Comparison of ENCODE assay signal across 9 mouse cellular contexts in genomic region chr15:8709578-8709977, GRCm38 (mm10). TPM values are rescaled to one million over a fixed set of nuclear protein-coding genes. Genes with fewer than 3 reads are reported as not detected.
A peak's percentile ranks its signal among the peaks of the same experiment; 100 is the strongest.
DNase-seq lines count a peak whose midpoint lies in the region; ATAC-seq and TF ChIP-seq lines count a peak whose summit lies in the region.
"Had no signal": no experiment of that assay in that cellular context is flagged by ENCODE, and none has a peak within 500 bp of the region (broad histone marks: within the 10 kb centered on the region; RNA-seq: fewer than 3 reads in every experiment).

No protein-coding gene starts in this region.

- TF ChIP-seq CTCF in heart, adult 2 months (IDR thresholded peaks at IDR 0.05): no peak
- TF ChIP-seq CTCF in embryonic fibroblast, embryonic 13.5 days (IDR thresholded peaks at IDR 0.05; ENCODE audit: borderline replicate concordance, insufficient read depth, low read length): no peak

- peak overlapping the region; percentile 80 for H3K4me2 ChIP-seq in intestine, embryonic 16.5 days (ENCODE audit: low read depth, low read length)
- peak overlapping the region; percentile 93 for H3K4me2 ChIP-seq in midbrain, embryonic 16.5 days (ENCODE audit: low read length)

- peak; percentile 17 to 34 for DNase-seq in heart, adult 2 months
- no peak for DNase-seq in heart, adult 8-10 months (ENCODE audit: low spot score)
- DNase-seq in ZHBTc4 (ENCODE audit: low read depth, low spot score): peak; percentile 29
- no peak for DNase-seq in gastrocnemius, postnatal 14 days
- no peak for DNase-seq in layer of hippocampus, adult 11-12 months (ENCODE audit: low spot score)

- TF ChIP-seq POLR2A in heart, adult 2 months (IDR thresholded peaks at IDR 0.05; ENCODE audit: insufficient read depth, low read depth, low read length): no peak
- no peak for TF ChIP-seq POLR2A in embryonic fibroblast, embryonic 13.5 days (IDR thresholded peaks at IDR 0.05; ENCODE audit: low read depth, low read length)

- H3K27ac ChIP-seq in heart, adult 2 months: no peak overlapping the region
- H3K27ac ChIP-seq in embryonic fibroblast, embryonic 13.5 days (ENCODE audit: insufficient read depth, low read length): no peak overlapping the region
- H3K27ac ChIP-seq in intestine, embryonic 16.5 days (ENCODE audit: low read length): no peak overlapping the region
- no peak overlapping the region for H3K27ac ChIP-seq in midbrain, embryonic 16.5 days (ENCODE audit: low read length)

- H3K4me3 ChIP-seq in heart, adult 2 months: peak overlapping the region; percentile 64
- H3K4me3 ChIP-seq in embryonic fibroblast, embryonic 13.5 days (ENCODE audit: insufficient read depth, low read length): peak overlapping the region; percentile 40
- peak overlapping the region; percentile 65 for H3K4me3 ChIP-seq in intestine, embryonic 16.5 days (ENCODE audit: low read length)
- H3K4me3 ChIP-seq in midbrain, embryonic 16.5 days (ENCODE audit: low read depth, low read length): peak overlapping the region; percentile 57

- WGBS in heart, adult 2 months: 5% methylated on average over 11 of the region's 11 CpGs
- WGBS in intestine, embryonic 16.5 days: 3% methylated on average over 11 of the region's 11 CpGs
- whole genome bisulfite sequencing in midbrain, embryonic 16.5 days: under 1% methylated on average over 11 of the region's 11 CpGs

- H3K79me2 ChIP-seq in heart, adult 2 months (replicated peaks; ENCODE audit: control insufficient read depth, insufficient read depth, low read length): no peaks in the 10 kb centered on the region

- no peaks in the 10 kb centered on the region for H3K4me1 ChIP-seq in heart, adult 2 months (ENCODE audit: control insufficient read depth, insufficient read depth, low read length)
- H3K4me1 ChIP-seq in embryonic fibroblast, embryonic 13.5 days (ENCODE audit: control insufficient read depth, insufficient read depth, low read length): no peaks in the 10 kb centered on the region
- H3K4me1 ChIP-seq in intestine, embryonic 16.5 days (ENCODE audit: control insufficient read depth, insufficient read depth, low read length): no peaks in the 10 kb centered on the region
- H3K4me1 ChIP-seq in midbrain, embryonic 16.5 days (ENCODE audit: control insufficient read depth, insufficient read depth, low read length): peaks cover 10% of the 10 kb centered on the region; the same call in 1 of the 2 replicates

- ATAC-seq in intestine, embryonic 16.5 days: peak; percentile 61; the same call in 1 of the 2 replicates
- ATAC-seq in midbrain, embryonic 16.5 days: peak; percentile 71

- H3K36me3 ChIP-seq in heart, adult 2 months (ENCODE audit: control insufficient read depth, insufficient read depth, low read length): no peaks in the 10 kb centered on the region
- no peaks in the 10 kb centered on the region for H3K36me3 ChIP-seq in intestine, embryonic 16.5 days (ENCODE audit: control insufficient read depth, insufficient read depth, low read length)
- H3K36me3 ChIP-seq in midbrain, embryonic 16.5 days (ENCODE audit: control insufficient read depth, insufficient read depth, low read length): no peaks in the 10 kb centered on the region

- intact Hi-C loops in heart, adult 2 months (cut with DNase I): no loop called here
- intact Hi-C loops in gastrocnemius, postnatal 14 days (cut with DNase I; ENCODE audit: low total_unique reads): no loop called here

- H3K27me3 ChIP-seq in heart, adult 2 months (ENCODE audit: control insufficient read depth, insufficient read depth, low read length): no peaks in the 10 kb centered on the region
- no peaks in the 10 kb centered on the region for H3K27me3 ChIP-seq in intestine, embryonic 16.5 days (replicated peaks; ENCODE audit: control insufficient read depth, insufficient read depth, low read length)
- no peaks in the 10 kb centered on the region; the same call in 1 of the 2 replicates for H3K27me3 ChIP-seq in midbrain, embryonic 16.5 days (ENCODE audit: control insufficient read depth, insufficient read depth, low read depth, low read length)

- no peaks in the 10 kb centered on the region for H3K9me3 ChIP-seq in intestine, embryonic 16.5 days (ENCODE audit: control insufficient read depth, low read length)
- no peaks in the 10 kb centered on the region for H3K9me3 ChIP-seq in midbrain, embryonic 16.5 days (replicated peaks; ENCODE audit: control insufficient read depth, low read length, poor library complexity, severe bottlenecking)

- no peak overlapping the region for H3K9ac ChIP-seq in heart, adult 2 months (ENCODE audit: low read depth, low read length)
- H3K9ac ChIP-seq in intestine, embryonic 16.5 days (ENCODE audit: low read depth, low read length): no peak overlapping the region
- 0 out of 2 replicates have a peak overlapping the region, but pooled peaks have one; percentile 16 for H3K9ac ChIP-seq in midbrain, embryonic 16.5 days (ENCODE audit: low read depth, low read length)

- no peak for TF ChIP-seq EP300 in heart, adult 2 months (IDR thresholded peaks at IDR 0.05; ENCODE audit: insufficient read depth, low read depth, low read length)

RNA-seq across cellular contexts. Expression of gene Slc1a3, which starts 1.0 kb away (rescaled TPM):
- total RNA-seq in heart, adult 2 months (2021): 1 to 10 TPM; 1.6 to 1.9 TPM
- 2.5 and 5.3 TPM in 2 replicates for polyA plus RNA-seq in heart, adult 2 months (2012; rRNA removed)
- 1 to 10 TPM; 1.4 to 1.8 (median 1.7) TPM for total RNA-seq in heart, adult 8-10 months (2022)
- 6.8 and 22.8 TPM in 2 replicates for polyA plus RNA-seq in embryonic fibroblast, embryonic 13.5 days (2011; ENCODE audit: insufficient read length, low read depth, missing spikeins)
- polyA plus RNA-seq in intestine, embryonic 16.5 days (2015; fragmentation: Nextera tagmentation; extraction: Ambion mirVana): 3.7 and 4.0 TPM in 2 replicates
- 106 and 142 TPM in 2 replicates for polyA plus RNA-seq in midbrain, embryonic 16.5 days (2015; fragmentation: Nextera tagmentation; extraction: Ambion mirVana)
- 1 to 10 TPM; 1.6 to 2.6 TPM for total RNA-seq in gastrocnemius, postnatal 14 days (2021)
- total RNA-seq: MEL had no signal

Comparison
In these comparisons a context has a peak if more than half of its experiments do, and no peak if none do; other contexts are left out.
1. DNase-seq: peak in heart, adult 2 months (2 of 2) and ZHBTc4 (single experiment); none in heart, adult 8-10 months (single experiment), gastrocnemius, postnatal 14 days (single experiment) and layer of hippocampus, adult 11-12 months (single experiment).
2. Peak in every context shown above with its lines, with median percentiles within 50 percentile points of each other: H3K4me3 ChIP-seq.